Mouse (Mus musculus): ENCODE measurements around the gene Il4. TPM values are rescaled to one million over a fixed set of nuclear protein-coding genes. Genes with fewer than 3 reads are reported as not detected.

Gene Il4
- 4.7 TPM for polyA plus RNA-seq (2017; shearing (Covaris generic))

GRCm38 (mm10) chr11:53618619-53619198 lies at the start of gene Il4:
Il4 (minus strand) TSS chr11:53618669.

DNA sequence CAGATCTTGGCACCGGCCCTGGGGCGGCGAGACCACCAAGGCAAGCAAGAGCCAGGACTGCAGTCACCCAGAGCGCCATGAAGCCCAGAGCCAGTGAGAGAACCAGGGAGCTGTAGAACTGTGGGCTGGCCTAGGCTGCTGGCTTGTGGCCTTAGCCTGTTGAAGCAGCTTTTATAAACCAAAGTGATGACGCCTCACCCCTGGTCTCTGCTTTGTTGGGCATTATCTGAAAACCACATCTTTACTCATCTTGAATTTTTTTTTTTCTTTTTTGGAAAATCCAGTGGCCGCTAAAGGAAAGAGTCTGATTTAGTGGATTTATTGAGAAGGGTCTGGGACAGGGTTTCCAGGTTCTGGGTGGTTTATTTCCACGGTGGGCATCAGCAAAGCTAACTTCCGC lies 16.1 kb upstream of the Il4 start, which contains the start of gene Il13:
TSS of gene Il13 (minus strand) at position 147 of the 400 bp plus-strand sequence.

DNA sequence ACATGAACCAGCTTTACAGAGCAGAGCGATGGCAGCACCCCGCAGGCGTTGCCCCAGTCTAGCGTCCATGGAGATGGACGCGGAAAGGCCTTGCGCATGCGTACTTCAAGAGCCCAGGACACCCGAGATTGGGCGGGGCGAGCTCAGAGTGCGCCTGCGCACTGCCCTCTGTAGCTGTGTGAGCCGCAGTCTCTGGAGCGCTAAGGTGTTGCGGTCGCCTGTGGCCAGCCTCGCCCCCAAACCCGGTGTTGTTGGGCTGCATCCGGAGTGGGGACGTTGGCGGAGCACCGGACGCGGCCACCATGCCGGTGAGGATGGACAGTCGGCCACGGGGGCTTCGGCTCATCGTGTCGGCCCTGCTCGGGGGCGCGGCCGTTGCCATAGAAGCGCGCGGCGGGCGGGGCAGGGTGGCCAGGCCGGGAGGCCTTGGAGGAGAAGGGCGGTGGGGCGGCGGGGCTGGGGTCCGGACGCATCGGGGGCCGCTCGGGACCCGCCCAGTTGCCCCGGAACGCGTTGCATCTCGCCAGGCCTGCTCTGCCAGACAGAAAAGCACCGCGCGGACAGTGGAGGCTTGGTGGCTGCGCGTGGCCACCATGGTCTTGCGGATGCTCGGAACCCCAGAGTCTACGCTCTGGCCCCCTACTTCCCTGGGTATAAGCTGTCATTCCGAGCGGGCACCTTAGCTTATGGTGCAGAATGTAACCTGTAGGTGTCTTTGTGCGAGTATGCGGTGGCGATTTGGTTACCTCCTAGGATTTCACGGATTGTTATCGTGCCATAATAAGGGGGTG lies 51.0 kb downstream of the Il4 start, which contains the start of gene Kif3a:
TSS of gene Kif3a (plus strand) at position 156 of the 791 bp plus-strand sequence.

Other genes with a start within 250 kb of the Il4 start
- gene Leap2, start 195.5 kb downstream of the Il4 start, polyA plus RNA-seq (2017; shearing (Covaris generic)) = not detected
- 331 TPM for gene Uqcrq, start 187.8 kb downstream of the Il4 start, polyA plus RNA-seq (2017; shearing (Covaris generic))
- 0.24 TPM for gene Gdf9, start 187.6 kb downstream of the Il4 start, polyA plus RNA-seq (2017; shearing (Covaris generic))
- not detected for gene Gm10447, start 161.6 kb downstream of the Il4 start, polyA plus RNA-seq (2017; shearing (Covaris generic))
- gene Shroom1, start 161.5 kb downstream of the Il4 start, polyA plus RNA-seq (2017; shearing (Covaris generic)) = not detected
- gene Gm9837, start 148.2 kb downstream of the Il4 start, polyA plus RNA-seq (2017; shearing (Covaris generic)) = not detected
- not detected for gene Gm9945, start 138.5 kb downstream of the Il4 start, polyA plus RNA-seq (2017; shearing (Covaris generic))
- gene Sowaha, start 138.4 kb downstream of the Il4 start, polyA plus RNA-seq (2017; shearing (Covaris generic)) = not detected
- gene Sept8, start 99.4 kb downstream of the Il4 start, polyA plus RNA-seq (2017; shearing (Covaris generic)) = 1.0 TPM
- gene Kif3a, start 51.3 kb downstream of the Il4 start, polyA plus RNA-seq (2017; shearing (Covaris generic)) = 14.3 TPM
- gene Il13, start 16.0 kb upstream of the Il4 start, polyA plus RNA-seq (2017; shearing (Covaris generic)) = not detected
- 50.6 TPM for gene Rad50, start 88.7 kb upstream of the Il4 start, polyA plus RNA-seq (2017; shearing (Covaris generic))
- not detected for gene Il5, start 102.1 kb upstream of the Il4 start, polyA plus RNA-seq (2017; shearing (Covaris generic))
- 464 TPM for gene Irf1, start 151.3 kb upstream of the Il4 start, polyA plus RNA-seq (2017; shearing (Covaris generic))
- 3.6 TPM for gene Gm17334, start 154.5 kb upstream of the Il4 start, polyA plus RNA-seq (2017; shearing (Covaris generic))
- gene Gm12216, start 240.6 kb upstream of the Il4 start, polyA plus RNA-seq (2017; shearing (Covaris generic)) = 38.1 TPM

Data from activated CD4-positive, CD25-positive, alpha-beta regulatory T cell, adult 9 weeks (primary cell).